ENCODE assay signal across 17 mouse cellular contexts in the genomic region with DNA sequence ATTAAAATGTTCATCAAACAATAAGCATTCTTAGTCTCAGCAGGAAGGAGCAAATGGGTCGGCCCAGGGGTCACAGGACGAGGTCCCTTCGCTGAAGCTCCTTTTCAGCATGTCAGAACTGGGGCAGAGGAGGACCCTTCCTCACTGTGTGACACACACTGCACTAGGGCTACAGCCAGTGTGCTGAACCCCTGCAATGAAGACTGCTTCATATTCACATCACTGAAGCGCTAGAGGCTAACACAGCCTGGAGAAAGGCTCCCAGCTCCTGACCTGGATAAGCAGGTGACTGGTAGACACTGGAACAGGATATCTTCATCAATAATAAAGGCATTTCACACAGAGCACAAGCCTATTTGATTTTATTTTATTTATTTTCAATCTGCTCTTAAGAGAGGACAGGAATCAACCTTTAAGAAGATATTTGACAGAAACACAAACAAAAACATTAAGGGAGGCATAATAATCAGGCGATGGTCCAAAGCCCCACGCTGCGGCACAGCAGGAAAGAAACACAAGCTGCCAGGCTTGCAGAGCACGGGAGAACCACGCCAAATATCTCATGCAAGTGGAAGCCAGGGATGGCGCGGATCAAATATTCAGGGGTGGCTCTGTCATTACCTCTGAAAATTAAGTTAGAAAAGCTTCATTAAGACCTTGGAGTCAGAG.
DNase-seq lines count a peak whose midpoint lies in the region; ATAC-seq and TF ChIP-seq lines count a peak whose summit lies in the region.
"Had no signal": no experiment of that assay in that cellular context is flagged by ENCODE, and none has a peak within 500 bp of the region (broad histone marks: within the 10 kb centered on the region; RNA-seq: fewer than 3 reads in every experiment).

No protein-coding gene starts in this region.

- 0 out of 2 replicates have a peak, but pooled peaks cover 2% of the 10 kb centered on the region for H3K27me3 ChIP-seq in cerebellum, adult 2 months (ENCODE audit: control insufficient read depth, insufficient read depth, low read length)
- no peaks in the 10 kb centered on the region for H3K27me3 ChIP-seq in forebrain, postnatal 0 days (ENCODE audit: insufficient read depth, low read length)
- H3K27me3 ChIP-seq in midbrain, embryonic 16.5 days (ENCODE audit: control insufficient read depth, insufficient read depth, low read depth, low read length), result no peaks in the 10 kb centered on the region
- H3K27me3 ChIP-seq: embryonic facial prominence, embryonic 15.5 days; heart, embryonic 12.5 days; neural tube, embryonic 12.5 days; Patski had no signal

- peak; percentile 25; the same call in 1 of the 2 replicates for ATAC-seq in forebrain, postnatal 0 days
- peak; percentile 66 for ATAC-seq in midbrain, embryonic 16.5 days
- no peak for ATAC-seq in inflammation-experienced regulatory T-cells, adult 6 months
- ATAC-seq: liver, postnatal 0 days; Patski had no signal

- no peaks in the 10 kb centered on the region for H3K36me3 ChIP-seq in forebrain, postnatal 0 days (ENCODE audit: insufficient read depth)
- no peaks in the 10 kb centered on the region for H3K36me3 ChIP-seq in midbrain, embryonic 16.5 days (ENCODE audit: control insufficient read depth, insufficient read depth, low read length)
- H3K36me3 ChIP-seq: embryonic facial prominence, embryonic 15.5 days; heart, embryonic 12.5 days; neural tube, embryonic 12.5 days had no signal

- H3K4me3 ChIP-seq in cerebellum, adult 2 months (replicated peaks; ENCODE audit: insufficient read depth, low read depth, low read length), result no peak overlapping the region
- H3K4me3 ChIP-seq in forebrain, postnatal 0 days (ENCODE audit: low read depth, low read length), result no peak overlapping the region
- no peak overlapping the region for H3K4me3 ChIP-seq in midbrain, embryonic 16.5 days (ENCODE audit: low read depth, low read length)
- H3K4me3 ChIP-seq: embryonic facial prominence, embryonic 15.5 days; gastrocnemius, adult 2 months; heart, embryonic 12.5 days; megakaryocyte, embryonic 14.5 days; neural tube, embryonic 12.5 days had no signal

- H3K27ac ChIP-seq in cerebellum, adult 2 months (ENCODE audit: insufficient read depth, low read length), result no peak overlapping the region
- no peak overlapping the region for H3K27ac ChIP-seq in forebrain, postnatal 0 days (ENCODE audit: low read depth, low read length)
- peak overlapping the region; percentile 40; the same call in 1 of the 2 replicates for H3K27ac ChIP-seq in midbrain, embryonic 16.5 days (ENCODE audit: low read length)
- H3K27ac ChIP-seq: embryonic facial prominence, embryonic 15.5 days; gastrocnemius, adult 2 months; neural tube, embryonic 12.5 days had no signal

- TF ChIP-seq CTCF in cerebellum, adult 2 months (IDR thresholded peaks at IDR 0.05; ENCODE audit: borderline replicate concordance, insufficient read depth, low read depth, low read length), result no peak
- no peak for TF ChIP-seq CTCF in forebrain, postnatal 0 days (IDR thresholded peaks at IDR 0.05; ENCODE audit: low read depth)

- WGBS in cerebellum, adult 2 months, result 5% methylated on average over 11 of the region's 11 CpGs
- WGBS in forebrain, postnatal 0 days, result 21% methylated on average over 11 of the region's 11 CpGs
- 26% methylated on average over 11 of the region's 11 CpGs for WGBS in midbrain, embryonic 16.5 days

- peak overlapping the region; percentile 23; the same call in 1 of the 2 replicates for H3K4me2 ChIP-seq in forebrain, postnatal 0 days (ENCODE audit: low read depth)
- H3K4me2 ChIP-seq in midbrain, embryonic 16.5 days (ENCODE audit: low read length), result peak overlapping the region; percentile 21
- H3K4me2 ChIP-seq: embryonic facial prominence, embryonic 15.5 days; heart, embryonic 12.5 days; neural tube, embryonic 12.5 days had no signal

- peak; percentile 45 for DNase-seq in layer of hippocampus, adult 11-12 months (ENCODE audit: low spot score)
- DNase-seq in layer of hippocampus, adult 9-10 months (ENCODE audit: low spot score), result no peak
- peak; percentile 79 to 86 for DNase-seq in cerebellum, adult 2 months
- DNase-seq in forebrain, postnatal 0 days, result peak; percentile 63
- no peak for DNase-seq in gastrocnemius, postnatal 4 days (ENCODE audit: low spot score in 2 of 2)
- DNase-seq in kidney, postnatal 4 days, result no peak
- DNase-seq: gastrocnemius, adult 2 months; kidney, postnatal 36 days; liver, postnatal 0 days; right cerebral cortex, postnatal 25 days had no signal

- peaks cover 19% of the 10 kb centered on the region for H3K4me1 ChIP-seq in cerebellum, adult 2 months (ENCODE audit: control insufficient read depth, insufficient read depth, low read length)
- H3K4me1 ChIP-seq in forebrain, postnatal 0 days (ENCODE audit: insufficient read depth), result peaks cover 9% of the 10 kb centered on the region
- peaks cover 10% of the 10 kb centered on the region for H3K4me1 ChIP-seq in midbrain, embryonic 16.5 days (ENCODE audit: control insufficient read depth, insufficient read depth, low read length)
- H3K4me1 ChIP-seq: heart, embryonic 12.5 days; megakaryocyte, embryonic 14.5 days; neural tube, embryonic 12.5 days had no signal

- H3K9me3 ChIP-seq in forebrain, postnatal 0 days (ENCODE audit: low read length), result no peaks in the 10 kb centered on the region
- no peaks in the 10 kb centered on the region for H3K9me3 ChIP-seq in midbrain, embryonic 16.5 days (replicated peaks; ENCODE audit: control insufficient read depth, low read length, poor library complexity, severe bottlenecking)
- H3K9me3 ChIP-seq: embryonic facial prominence, embryonic 15.5 days; heart, embryonic 12.5 days; neural tube, embryonic 12.5 days had no signal

- TF ChIP-seq POLR2A in cerebellum, adult 2 months (IDR thresholded peaks at IDR 0.05; ENCODE audit: borderline replicate concordance, insufficient read depth, low read length), result no peak

- H3K9ac ChIP-seq in forebrain, postnatal 0 days, result no peak overlapping the region
- 0 out of 2 replicates have a peak overlapping the region, but pooled peaks have one; percentile 0 for H3K9ac ChIP-seq in midbrain, embryonic 16.5 days (ENCODE audit: low read depth, low read length)
- H3K9ac ChIP-seq: embryonic facial prominence, embryonic 15.5 days; heart, embryonic 12.5 days; liver, postnatal 0 days; neural tube, embryonic 12.5 days had no signal

Comparison
In these comparisons a context has a peak if more than half of its experiments do, and no peak if none do; other contexts are left out.
1. DNase-seq: peak in layer of hippocampus, adult 11-12 months (single experiment), cerebellum, adult 2 months (2 of 2) and forebrain, postnatal 0 days (single experiment); none in layer of hippocampus, adult 9-10 months (single experiment), gastrocnemius, postnatal 4 days (0 of 2) and kidney, postnatal 4 days (0 of 2).